Mouse (Mus musculus) c-Kit-negative CD71-positive TER-119-positive erythroid progenitor cells, embryonic 14.5 days (primary cell): ENCODE data around the gene Tbx21.
A peak's percentile ranks its signal among the peaks of the same experiment; 100 is the strongest.

Experiments used
- DNase-seq: peaks from one replicate; pipeline ENCODE4 v3.0.0-alpha.2; 2013; ENCODE audit warnings: low read depth, low spot score

The Tbx21 gene

GRCm38 (mm10) chr11:97084821-97085505, 30.2 kb downstream of the Tbx21 start:
- DNase-seq = no peak

GRCm38 (mm10) chr11:97083401-97084140, 31.6 kb downstream of the Tbx21 start:
- no peak for DNase-seq

GRCm38 (mm10) chr11:97082977-97083376, 32.2 kb downstream of the Tbx21 start:
- peak; percentile 21 for DNase-seq

DNA sequence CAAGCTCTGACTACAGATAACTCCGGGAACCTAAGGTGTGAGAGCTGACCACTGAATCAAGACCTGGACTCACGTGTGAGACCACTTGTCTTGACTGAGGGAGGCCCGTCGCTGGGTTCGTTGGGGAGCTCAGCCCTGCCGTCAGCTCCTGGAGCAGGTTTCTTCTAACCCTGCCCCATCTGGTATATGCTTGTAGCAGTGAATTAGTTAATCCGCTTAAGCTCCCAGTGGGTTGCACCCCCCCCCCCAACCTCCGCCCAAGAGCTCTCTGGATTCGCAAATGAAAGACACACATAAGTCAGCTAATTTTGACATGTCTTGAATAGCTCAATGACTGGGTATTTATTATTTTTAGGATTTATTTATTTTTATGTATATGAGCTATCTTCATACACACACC, 34.8 kb downstream of the Tbx21 start:
- no peak for DNase-seq

DNA sequence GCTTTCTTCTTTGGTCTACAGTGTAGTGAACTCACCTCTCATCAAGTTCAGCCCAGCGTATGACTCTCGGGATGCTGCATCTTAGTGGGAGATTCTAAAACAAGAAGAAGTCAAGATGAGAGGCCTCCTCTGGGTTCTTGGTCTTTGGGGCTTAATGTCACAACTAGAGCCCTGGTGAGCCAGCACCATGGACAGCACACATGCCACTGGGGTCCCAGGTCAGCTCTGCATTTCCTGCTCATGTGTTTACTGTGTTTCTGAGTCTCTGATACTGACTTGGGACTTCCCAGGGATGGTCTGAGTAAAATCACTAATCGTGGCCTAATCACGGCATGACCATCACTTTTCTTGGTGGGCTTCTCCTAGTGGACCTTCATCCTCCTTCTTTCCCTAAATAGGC, 36.4 kb downstream of the Tbx21 start:
- no peak for DNase-seq

DNA sequence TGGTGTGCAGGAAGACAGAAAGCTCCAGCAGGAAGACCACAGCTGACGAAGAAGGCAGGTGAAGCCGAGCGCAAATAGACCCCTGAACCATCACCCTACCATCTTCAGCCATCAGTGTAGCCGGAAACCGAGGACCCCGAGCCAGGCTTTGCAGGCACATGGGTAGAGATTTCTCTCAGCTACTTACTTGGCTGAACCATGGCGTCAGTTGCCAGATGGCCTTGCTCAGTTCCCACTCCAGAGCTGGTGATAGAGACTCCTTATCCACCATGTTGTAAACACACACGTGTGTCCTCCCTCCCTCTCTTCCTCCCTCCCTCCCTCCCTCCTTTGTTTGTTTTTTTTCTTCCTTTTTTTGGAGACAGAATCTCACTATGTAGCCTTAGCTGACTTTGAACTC, 40.9 kb downstream of the Tbx21 start:
- no peak for DNase-seq

DNA sequence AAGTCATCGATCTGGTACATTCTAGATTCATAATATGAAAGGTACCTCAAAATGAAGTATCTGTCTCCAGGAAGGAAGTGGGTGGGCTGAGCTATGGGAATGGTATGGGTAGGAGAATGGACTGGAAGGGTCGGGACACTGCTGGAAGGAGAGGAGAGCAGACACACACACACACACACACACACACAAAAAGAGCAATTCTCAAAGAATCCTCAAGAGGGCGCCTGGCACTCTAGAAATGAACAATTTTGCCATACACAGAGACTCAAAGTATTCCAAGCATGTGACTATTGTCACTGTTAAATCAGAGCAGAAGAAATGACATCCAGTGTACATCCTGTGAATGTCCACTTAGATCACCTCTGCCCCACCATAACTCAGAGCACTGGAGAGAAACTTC, 42.6 kb downstream of the Tbx21 start:
- DNase-seq = peak; percentile 16

- no peak for DNase-seq
Measured at GRCm38 (mm10) chr11:97071129-97071528, 44.0 kb downstream of the Tbx21 start.

GRCm38 (mm10) chr11:97069770-97070169, 45.4 kb downstream of the Tbx21 start:
- no peak for DNase-seq

GRCm38 (mm10) chr11:97069333-97069732, 45.8 kb downstream of the Tbx21 start:
- no peak for DNase-seq

DNA sequence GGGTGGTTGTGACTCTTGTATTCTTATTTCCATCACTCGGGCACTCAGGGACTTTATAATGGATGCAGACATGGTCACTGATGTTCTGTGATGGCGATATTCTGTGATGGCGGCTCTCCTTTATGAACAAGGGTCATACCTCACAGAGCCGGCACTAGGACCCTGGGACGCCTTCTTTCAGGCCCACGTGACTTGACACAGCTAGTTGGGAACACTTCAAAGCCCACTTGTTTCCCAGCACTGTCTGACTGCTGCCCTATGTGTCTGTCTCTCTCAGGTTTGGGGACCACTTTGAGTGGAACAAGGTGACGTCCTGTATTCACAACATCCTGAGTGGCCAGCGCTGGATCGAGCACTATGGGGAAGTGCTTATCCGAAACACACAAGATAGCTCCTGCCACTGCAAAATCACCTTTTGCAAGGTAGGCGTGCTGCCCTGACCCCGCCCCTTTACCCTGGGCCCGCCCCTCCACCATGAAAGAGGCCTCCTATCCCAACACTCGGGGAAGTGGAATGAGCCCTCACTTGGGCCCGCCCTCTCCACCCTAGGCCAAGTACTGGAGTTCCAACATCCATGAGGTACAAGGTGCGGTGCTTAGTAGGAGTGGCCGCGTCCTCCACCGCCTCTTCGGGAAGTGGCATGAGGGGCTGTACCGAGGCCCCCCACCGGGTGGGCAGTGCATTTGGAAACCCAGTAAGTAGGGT, 48.3 kb downstream of the Tbx21 start:
- DNase-seq = no peak

DNA sequence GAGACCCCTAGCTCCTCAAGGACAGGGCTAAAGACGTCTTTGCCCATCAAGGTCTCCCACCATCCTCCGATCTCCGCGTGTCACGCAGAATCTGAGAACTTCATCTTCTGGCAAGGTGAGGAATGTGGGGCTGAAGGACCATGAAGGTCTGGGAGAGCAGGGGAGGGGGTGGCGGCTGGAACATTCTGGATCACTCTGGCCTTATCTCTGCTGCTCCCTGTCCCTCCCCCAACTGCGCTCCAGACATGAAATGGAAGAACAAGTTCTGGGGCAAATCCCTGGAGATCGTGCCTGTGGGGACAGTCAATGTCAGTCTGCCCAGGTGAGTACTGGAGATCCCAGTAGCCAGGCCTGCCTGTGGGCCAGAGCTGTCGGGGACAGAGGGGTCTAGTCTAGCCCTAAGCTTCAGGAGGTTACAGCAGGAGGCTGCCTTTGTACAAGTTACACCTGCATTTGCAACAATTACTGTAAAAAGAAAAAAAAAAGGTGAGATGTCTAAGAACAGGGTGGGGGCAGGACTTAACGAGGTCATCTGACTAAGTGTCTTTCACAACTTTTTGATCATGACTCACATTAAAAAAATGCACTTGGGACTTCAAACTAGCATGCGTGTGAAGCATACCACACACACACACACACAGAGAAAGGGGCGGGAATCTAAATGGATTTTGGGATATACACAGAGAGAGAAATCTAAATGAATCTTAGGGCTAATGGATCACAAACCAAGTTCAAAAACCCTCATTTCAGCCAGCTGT, 49.4 kb downstream of the Tbx21 start:
- no peak for DNase-seq

DNA sequence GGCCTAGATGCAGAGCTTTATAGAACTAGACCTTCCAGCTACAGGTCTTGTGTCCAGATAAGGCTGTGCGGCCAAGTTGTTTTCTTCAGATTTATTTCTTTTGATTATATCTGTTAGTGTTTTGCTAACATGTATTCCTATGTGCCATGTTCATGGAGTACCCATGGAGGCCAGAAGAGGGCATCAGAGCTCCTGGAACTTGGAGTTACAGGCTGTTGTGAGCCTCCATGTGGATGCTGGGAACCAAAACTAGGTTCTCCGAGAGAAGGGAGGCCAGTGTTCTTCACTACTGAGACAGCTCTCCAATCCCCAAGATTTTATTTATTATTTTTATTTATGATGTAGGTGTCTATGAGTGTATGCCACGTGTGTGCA, 51.2 kb downstream of the Tbx21 start:
- no peak for DNase-seq

DNA sequence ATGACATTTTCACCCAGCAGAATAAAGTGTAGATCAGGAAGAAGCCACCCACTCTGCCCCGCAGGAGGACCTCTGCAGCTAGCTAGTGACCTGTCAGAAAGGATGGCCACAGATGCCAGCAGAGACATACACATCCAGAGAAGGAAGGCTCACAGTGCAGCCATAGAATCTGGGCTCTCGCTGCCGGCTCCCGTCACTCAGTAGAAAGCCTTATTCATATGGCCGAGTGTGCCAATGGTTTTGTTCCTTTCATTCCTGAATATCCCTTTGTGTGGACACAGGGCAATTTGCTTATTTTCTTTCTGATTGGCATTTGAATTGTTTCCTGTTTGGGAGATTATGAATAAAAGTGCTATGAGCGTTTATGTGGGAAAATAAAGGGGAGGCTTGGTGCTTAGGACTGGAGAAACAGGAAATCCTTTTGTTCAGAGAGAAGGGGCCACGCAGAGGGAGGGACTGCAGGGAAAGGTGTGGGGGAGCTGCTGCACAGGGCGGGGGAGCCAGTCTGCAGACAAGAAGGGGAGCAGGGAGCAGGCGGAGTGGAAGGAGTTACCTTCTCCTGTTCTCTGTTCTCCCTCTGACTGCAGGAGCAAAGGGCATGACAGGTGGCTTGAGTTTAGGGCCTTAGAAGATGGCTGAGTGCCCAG, 51.7 kb downstream of the Tbx21 start:
- no peak for DNase-seq

DNA sequence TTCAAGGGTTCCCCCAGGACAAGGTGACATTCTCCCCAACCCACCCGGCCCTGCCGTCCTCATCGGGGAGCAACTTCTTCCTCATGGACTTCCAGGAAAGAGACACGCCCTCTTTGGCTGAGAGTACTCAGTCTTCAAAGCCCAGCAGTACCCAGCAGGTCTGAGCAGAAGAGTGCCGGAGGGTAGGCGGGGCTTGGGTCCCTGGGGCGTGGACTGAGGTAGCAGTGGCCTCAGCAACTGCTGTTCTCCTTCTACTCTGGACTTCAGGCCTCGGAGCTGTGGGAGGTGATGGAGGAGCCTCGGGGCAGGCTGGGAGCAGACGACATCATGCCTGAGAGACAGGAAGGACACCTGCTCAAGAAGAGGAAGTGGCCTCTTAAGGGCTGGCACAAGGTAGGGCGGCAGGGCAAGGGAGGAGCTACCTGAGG, 62.9 kb downstream of the Tbx21 start:
- DNase-seq = peak; percentile 43

- DNase-seq = no peak
Measured at GRCm38 (mm10) chr11:97050944-97051586, 64.1 kb downstream of the Tbx21 start.

DNA sequence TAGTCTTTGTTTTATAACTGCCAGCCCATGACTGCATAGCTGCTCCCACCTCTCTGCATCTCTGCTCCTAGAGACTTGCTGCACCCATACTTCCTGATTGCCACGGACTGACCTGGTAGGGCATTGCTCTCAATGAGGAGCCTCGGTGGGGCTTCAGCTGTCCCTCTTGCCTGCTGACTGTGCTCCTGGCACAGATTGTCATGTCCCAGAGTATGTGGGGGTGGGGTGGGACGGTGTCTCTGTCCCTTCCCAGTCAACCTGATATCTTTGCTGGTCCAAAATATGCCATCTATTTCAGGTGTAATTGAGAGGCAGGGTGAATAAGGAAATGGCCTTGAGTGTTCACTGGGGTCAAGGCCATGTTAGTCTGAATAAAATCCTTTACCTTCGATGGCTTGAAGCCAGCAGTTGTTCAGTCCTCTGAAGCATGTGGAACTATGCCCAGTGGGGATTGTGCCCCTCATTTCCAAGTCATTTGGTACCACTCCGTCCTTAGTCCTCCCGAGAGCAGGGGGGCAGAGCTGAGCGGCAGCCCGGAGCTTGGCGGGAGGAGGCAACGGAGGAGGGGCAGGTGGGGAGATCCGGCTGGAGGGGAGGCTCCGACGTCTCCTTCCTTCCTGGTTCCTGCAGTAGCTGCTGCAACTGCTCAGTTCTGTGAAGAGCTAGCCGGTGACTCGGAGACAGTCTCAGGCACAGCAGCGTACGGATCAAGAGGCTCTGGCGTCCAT, 64.8 kb downstream of the Tbx21 start, which contains the start of gene Osbpl7:
TSS of gene Osbpl7 (plus strand) at position 413 of the 728 bp plus-strand sequence.
- no peak for DNase-seq

DNA sequence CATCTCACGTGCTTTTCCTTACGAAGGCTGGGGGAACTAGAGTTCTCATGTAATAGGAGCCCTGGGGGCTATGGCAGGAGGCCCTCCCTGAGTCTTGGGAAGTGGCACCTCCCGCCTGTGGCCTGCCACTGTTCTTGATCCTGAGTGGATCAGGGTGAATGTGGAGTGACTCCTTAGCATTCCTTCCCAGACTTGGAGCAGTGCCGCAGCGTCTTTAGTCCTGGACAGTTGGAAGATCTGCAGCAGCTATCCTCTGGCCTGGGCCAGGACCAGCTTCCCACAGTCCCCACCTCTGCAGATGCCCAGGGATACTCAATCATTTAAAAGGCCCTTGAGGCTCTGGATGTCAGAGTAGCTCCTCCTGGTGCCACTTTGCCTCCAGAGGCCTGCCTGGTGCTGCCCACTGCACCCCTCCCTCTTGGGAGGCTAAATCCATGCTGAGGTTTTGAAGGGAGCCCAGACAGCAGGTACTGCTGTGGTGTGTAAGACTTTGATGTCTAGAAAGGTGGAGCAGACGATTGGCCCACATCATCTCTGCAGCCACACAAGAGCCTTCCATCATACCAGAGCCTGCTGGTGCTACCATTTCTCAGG, 65.5 kb downstream of the Tbx21 start:
- no peak for DNase-seq

- DNase-seq = no peak
Measured at GRCm38 (mm10) chr11:97048090-97048650, 67.0 kb downstream of the Tbx21 start.
